Mouse (Mus musculus) CD4-positive, CD25-positive, alpha-beta regulatory T cell, adult 2 months (primary cell): ENCODE results near the gene BC017158.
"Not testable (repeated sequence)": the region's sequence is repeated elsewhere in the genome, so short reads cannot be mapped to it uniquely, and the experiment has no call there.

Experiments
- DNase-seq: peaks from one replicate; pipeline ENCODE4 v3.0.0-alpha.2; 2012; ENCODE audit warnings: low read depth, low spot score

The BC017158 gene

GRCm38 (mm10) chr7:128297617-128298480 is at the start of gene BC017158:
Gene BC017158, minus strand, starts transcription at chr7:128298170.
- DNase-seq = peak; percentile 83

- no peak for DNase-seq
Measured at GRCm38 (mm10) chr7:128346991-128347390, 49.0 kb upstream of the BC017158 start.

GRCm38 (mm10) chr7:128346522-128346921 is 48.6 kb upstream of the BC017158 start:
- DNase-seq = peak; percentile 38

GRCm38 (mm10) chr7:128345691-128346090 is 47.7 kb upstream of the BC017158 start:
- DNase-seq = no peak

- peak; percentile 77 for DNase-seq
Measured at GRCm38 (mm10) chr7:128344928-128345653, 47.1 kb upstream of the BC017158 start.

- DNase-seq = no peak
Measured at GRCm38 (mm10) chr7:128344488-128344887, 46.5 kb upstream of the BC017158 start.

- DNase-seq = not testable (repeated sequence)
Measured at GRCm38 (mm10) chr7:128342691-128343090, 44.7 kb upstream of the BC017158 start.

GRCm38 (mm10) chr7:128340321-128340720 is 42.4 kb upstream of the BC017158 start:
- DNase-seq = not testable (repeated sequence)

GRCm38 (mm10) chr7:128332896-128333295 is 34.9 kb upstream of the BC017158 start:
- no peak for DNase-seq

- no peak for DNase-seq
Measured at GRCm38 (mm10) chr7:128330981-128331380, 33.0 kb upstream of the BC017158 start.

- DNase-seq = no peak
Measured at GRCm38 (mm10) chr7:128324977-128325376, 27.0 kb upstream of the BC017158 start.

- no peak for DNase-seq
Measured at GRCm38 (mm10) chr7:128321260-128321659, 23.3 kb upstream of the BC017158 start.

GRCm38 (mm10) chr7:128320219-128320816 is 22.3 kb upstream of the BC017158 start:
- DNase-seq = no peak

- no peak for DNase-seq
Measured at GRCm38 (mm10) chr7:128319140-128319539, 21.2 kb upstream of the BC017158 start.

GRCm38 (mm10) chr7:128317011-128317410 is 19.0 kb upstream of the BC017158 start:
- DNase-seq = no peak

- DNase-seq = no peak
Measured at GRCm38 (mm10) chr7:128314491-128314890, 16.5 kb upstream of the BC017158 start.

GRCm38 (mm10) chr7:128313601-128314000 is 15.6 kb upstream of the BC017158 start:
- DNase-seq = peak; percentile 26

- DNase-seq = no peak
Measured at GRCm38 (mm10) chr7:128312375-128313059, 14.5 kb upstream of the BC017158 start.

GRCm38 (mm10) chr7:128311811-128312210 is 13.8 kb upstream of the BC017158 start:
- DNase-seq = no peak

GRCm38 (mm10) chr7:128311263-128311662 is 13.3 kb upstream of the BC017158 start:
- no peak for DNase-seq

GRCm38 (mm10) chr7:128310229-128310688 is 12.3 kb upstream of the BC017158 start:
- DNase-seq = no peak
